Mouse (Mus musculus): ENCODE data around the gene Nfkb1.

- TF ChIP-seq CTCF (IDR thresholded peaks at IDR 0.05) (no peak), EP300 (IDR thresholded peaks at IDR 0.05) (no peak)
These were observed 129.3 kb downstream of the Nfkb1 start for GRCm38 (mm10) chr3:135562036-135562435.
